Mouse (Mus musculus) embryo, embryonic 11.5 days (tissue): ENCODE data around the gene Pds5b.
"Not testable (repeated sequence)": the region's sequence is repeated elsewhere in the genome, so short reads cannot be mapped to it uniquely, and the experiment has no call there.

ENCODE experiments used
- DNase-seq: peaks from one replicate; pipeline ENCODE4 v3.0.0-alpha.2; 2012; ENCODE audit warnings: low read depth, low spot score

Gene Pds5b

DNA sequence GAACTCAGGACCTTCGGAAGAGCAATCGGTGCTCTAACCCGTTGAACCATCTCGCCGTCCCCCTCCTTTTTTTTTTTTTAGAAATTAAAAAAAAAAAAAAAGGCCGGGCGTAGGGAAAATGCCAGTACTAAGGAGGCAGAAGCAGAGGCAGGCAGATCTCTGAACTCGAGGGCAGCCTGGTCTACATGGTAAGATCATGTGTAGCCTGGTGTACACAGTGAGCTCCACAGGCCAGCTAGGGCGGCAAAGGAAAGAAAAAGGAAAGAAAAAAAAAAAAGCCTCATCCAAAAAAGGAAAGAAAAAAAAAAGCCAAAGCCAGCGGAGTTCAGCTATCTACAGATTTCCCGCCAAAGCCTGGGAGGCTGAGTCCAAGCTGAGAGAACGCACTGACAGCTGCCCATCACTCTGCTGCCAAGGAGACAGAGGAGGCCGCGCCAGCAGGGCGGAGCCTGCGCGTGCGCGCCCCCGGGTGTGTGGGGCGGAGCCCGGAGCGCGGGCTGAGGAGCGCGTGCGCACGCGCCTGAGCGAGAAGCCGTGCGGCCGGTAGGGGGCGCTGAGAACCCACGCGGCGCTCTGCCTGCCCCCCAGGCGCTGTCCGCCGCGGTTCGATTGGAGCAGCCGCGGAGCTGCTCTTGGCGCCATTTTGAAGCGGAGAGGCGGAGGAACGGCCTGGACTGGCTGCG lies at the start of gene Pds5b:
Gene Pds5b (plus strand): TSS at position 587 of the 683 bp plus-strand sequence.
- DNase-seq = peak; percentile 95

DNA sequence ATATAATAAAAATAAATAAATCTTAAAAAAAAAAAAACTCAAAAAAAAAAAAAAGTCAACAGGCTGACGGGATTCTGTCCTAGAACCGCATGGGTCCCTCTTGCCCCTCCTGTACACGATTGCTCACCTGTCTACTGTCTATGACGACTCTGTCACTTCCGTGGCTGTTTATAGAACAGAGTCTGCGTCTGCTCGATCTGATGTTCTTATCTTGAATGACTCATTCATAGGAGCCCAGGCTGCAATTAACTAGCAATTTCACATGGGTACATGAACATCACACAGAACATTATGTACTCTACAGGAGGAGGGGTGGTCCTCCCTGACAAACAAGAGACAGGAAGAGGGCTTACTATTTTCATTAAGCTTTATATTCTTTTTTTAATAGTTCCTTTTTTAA lies 48.0 kb upstream of the Pds5b start:
- DNase-seq = no peak

DNA sequence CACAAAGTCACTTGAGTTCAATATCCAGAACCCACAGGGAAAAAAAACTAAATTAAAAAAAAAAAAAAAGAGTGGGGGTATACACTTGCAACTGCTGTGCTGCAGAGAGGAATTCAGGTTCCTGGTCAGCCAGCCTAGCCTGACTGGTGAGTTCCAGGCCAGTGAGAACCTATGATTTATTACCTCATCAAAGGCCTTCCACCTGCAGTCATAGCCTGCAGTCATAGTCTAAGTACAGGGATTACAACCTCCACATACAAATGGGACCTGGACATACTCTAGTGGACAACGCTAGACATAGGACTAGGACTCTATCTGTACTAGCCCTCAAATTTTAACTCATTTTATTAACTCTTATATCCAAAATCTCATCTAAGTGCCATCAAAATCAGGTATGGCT lies 44.3 kb upstream of the Pds5b start:
- no peak for DNase-seq

DNA sequence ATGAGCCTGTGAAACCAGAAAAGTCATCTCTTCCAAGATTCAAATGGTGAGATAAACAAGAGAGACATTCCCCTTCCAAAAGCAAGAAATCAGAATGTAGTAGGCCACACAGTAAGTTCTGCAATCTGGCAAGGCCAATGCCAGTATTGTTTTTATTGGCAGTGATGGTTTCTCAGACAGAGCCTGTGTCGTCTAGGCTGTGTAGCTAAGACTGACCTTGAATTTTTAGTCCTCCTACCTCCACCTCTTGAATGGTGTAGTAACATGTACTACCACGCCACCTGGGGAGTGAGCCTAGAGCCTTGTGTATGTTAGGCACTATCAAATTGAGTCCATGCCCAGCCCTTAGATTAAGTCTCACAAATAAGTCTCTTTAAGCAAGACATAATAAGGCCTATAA lies 43.8 kb upstream of the Pds5b start:
- no peak for DNase-seq

DNA sequence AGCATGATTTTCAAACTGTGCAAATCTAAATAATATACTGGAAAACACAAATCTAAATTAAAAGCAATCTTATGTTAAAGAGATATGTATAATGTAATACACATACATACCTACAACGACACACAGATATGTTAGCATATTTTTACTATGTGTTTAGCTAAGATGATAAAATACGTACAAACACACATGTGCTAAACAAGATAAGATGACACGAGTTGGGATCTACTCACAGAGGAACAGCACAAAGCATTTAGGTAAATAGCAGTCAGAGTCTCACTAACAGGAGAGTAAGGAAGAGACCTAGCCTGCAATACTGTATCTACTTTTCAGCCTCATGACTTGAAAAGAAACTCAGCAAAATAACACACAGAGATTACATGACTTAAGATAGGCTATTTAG lies 32.1 kb upstream of the Pds5b start:
- no peak for DNase-seq

DNA sequence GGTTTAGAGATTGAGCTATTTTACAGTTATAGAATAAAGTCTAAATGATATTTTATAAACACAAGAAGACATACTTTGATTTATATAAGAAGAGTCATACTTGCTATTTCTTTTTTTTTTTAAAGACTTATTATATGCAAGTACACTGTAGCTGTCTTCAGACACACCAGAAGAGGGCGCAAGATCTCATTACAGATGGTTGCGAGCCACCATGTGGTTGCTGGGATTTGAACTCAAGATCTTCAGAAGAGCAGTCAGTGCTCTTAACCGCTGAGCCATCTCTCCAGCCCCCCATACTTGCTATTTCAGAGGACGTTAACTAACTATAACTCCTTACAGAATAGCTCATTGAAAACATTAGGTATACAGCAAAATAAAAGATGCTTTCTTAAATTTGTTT lies 30.1 kb upstream of the Pds5b start:
- not testable (repeated sequence) for DNase-seq

DNA sequence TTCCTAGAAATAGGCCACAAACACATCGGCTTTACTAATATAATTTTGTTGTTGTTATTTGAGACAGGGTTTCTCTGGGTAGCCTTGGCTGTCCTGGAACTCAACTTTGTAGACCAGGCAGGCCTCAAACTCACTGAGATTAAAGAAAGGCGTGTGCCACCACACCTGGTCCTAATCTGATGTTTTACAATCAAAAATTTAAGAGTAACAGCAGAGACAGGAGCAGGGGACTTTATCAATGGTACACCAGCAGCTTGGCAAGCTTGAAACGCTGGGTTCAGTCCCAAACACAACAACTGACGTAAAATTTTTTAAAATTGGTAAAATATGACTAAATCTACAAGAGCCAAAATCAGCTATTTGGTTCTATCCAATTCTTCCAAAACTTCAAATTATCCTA lies 28.6 kb upstream of the Pds5b start:
- no peak for DNase-seq

DNA sequence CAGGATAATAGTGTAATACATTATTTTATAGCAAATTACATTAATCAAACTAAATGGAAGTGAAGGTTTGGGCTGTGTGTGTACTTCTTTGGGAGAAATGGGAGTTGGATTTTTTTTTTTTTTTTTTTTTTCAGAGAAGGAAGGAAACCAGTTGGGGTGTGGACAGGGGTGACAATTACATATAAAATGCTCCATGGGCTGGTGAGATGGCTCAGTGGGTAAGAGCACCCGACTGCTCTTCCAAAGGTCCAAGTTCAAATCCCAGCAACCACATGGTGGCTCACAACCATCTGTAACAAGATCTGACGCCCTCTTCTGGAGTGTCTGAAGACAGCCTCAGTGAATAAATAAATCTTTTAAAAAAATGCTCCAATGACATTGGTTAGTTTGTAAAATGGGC lies 21.0 kb upstream of the Pds5b start:
- DNase-seq = no peak

DNA sequence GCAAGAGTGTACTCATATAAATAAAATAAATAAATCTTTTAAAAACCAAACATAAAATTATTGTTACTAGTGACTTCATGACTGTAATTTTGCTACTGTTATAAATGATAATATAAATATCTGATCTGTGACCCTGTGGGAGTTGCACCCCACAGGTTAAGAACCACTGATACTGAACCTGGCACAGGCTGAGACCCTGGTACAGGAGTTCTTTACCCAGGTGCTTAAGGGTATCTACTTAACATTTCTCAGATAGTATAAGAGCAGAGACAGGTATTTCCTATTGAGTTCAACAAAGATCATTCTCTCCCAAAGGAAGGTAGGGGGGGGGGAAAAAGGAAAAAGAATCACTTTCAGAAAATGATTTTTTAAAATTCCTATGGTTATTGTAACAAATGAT lies 19.0 kb upstream of the Pds5b start:
- DNase-seq = no peak

DNA sequence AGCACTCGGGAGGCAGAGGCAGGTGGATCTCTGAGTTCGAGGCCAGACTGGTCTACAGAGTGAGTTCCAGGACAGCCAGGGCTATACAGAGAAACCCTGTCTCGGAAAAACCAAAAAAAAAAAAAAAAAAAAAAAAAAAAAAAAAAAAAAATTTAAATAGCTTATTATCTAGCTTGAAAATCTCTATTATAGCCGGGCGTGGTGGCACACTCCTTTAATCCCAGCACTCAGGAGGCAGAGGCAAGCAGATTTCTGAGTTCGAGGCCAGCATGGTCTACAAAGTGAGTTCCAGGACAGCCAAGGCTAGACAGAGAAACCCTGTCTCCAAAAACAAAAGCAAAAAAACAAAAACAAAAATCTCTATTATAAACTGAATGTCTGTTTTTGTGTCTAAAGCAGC lies 14.1 kb upstream of the Pds5b start:
- not testable (repeated sequence) for DNase-seq

DNA sequence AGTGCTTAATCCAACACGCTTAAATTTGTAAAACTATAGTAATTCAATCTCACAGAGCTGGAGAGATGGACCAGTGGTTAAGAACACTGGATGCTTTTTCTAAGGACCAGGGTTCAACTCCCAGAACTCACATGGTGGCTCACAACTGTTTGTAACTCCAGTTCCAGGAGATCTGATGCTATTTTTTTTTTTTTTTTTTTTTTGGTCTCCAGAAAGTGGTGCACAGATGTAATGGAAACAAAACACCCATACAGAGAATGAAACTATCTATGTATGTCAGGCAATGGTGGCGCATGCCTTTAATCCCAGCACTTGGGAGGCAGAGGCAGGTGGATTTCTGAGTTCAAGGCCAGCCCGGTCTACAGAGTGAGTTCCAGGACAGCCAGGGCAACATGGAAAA lies 13.2 kb upstream of the Pds5b start:
- DNase-seq = not testable (repeated sequence)

DNA sequence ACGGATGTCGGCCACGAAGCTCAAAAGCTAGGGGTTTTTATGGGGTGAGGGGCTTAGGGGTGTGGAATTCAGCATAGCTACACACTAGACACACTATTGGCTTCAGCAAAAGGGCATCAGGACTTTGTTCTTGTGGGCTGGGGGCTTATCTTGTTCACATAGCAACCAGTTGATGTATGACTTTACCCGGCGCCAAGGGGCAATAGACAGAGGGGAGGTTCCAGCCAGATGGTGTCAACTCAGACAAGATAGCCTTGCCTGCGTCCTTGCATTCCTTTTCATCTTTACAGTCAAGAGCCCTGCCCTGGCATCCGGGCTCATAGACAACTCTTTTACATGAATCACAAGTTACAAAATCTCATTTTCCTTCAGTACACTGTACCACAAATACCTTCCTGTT lies 9.6 kb upstream of the Pds5b start:
- not testable (repeated sequence) for DNase-seq

DNA sequence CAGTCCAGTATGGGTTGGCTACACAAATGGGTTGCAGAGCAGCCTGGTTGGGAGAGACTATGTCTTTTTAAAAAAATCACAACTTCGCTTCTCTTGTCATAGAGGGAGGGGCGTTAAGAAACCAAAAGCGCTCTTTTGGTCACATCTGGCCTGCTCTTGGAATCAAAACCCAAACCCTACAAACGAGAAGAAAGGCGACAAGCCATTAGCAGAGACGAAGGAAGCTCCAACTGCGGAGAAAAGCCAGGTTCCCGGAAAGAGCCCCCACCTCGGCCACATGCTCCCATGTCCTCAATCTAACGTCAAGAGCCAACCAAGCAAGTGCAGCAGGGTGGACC lies 8.8 kb upstream of the Pds5b start:
- peak; percentile 5 for DNase-seq

DNA sequence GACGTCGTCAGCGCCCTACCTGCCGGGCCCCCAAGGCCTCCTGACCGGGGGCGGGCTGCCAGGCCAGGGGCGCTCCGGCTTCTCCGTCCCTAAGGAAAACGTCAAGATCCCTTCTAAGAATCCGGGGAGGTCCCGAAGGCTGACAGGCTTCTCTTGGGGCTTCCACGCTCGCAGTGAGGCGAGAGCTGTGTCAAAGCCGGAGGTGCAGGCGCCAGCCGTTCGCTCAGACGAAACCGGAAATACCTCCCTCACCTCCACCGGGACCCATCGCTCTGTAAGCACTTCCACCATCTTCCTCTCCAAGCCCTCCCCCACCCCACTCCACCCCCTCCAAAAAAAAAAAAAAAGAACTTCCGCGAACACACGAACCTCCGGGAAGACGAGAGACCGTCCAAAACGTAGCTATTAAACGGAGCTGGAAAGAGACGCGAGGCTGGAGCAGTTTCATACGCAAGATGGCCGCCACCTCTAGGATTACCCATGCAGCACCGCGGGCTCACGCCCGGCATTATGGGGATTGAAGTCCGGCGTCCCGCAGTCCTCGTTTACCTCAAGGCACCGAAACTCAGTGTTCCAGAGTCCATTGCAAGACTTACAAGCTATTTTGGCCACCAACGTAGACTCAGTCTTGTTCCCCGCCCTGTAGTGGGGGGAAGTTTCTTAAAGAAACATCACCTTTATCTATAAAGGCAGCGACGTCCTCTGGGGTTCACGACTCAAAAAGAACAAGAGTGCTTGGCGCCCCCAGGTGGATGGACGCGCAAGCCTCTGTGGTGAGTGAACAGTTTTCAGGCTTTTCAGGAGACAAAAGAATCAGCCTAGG lies 8.2 kb upstream of the Pds5b start:
- DNase-seq = peak; percentile 97

DNA sequence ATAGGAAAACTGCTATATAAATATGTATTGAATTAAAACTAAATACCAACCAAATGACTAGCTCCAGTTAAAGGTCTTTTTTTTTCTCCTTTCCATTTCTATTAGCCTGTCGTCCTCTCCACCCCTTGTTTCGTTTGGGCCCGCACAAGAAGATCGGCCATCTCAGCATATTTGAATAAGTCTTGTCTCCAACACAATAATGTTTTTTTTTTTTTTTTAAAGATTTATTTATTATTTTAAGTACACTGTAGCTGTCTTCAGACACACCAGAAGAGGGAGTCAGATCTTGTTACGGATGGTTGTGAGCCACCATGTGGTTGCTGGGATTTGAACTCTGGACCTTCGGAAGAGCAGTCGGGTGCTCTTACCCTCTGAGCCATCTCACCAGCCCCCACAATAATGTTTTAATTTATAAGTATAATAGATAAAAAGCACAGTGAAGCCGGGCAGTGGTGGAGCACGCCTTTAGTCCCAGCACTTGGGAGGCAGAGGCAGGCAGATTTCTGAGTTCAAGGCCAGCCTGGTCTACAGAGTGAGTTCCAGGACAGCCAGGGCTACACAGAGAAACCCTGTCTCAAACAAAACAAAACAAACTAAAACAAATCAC lies 7.3 kb upstream of the Pds5b start, which contains the start of gene N4bp2l2:
Gene N4bp2l2 (minus strand): TSS at position 51 of the 607 bp plus-strand sequence.
- not testable (repeated sequence) for DNase-seq

DNA sequence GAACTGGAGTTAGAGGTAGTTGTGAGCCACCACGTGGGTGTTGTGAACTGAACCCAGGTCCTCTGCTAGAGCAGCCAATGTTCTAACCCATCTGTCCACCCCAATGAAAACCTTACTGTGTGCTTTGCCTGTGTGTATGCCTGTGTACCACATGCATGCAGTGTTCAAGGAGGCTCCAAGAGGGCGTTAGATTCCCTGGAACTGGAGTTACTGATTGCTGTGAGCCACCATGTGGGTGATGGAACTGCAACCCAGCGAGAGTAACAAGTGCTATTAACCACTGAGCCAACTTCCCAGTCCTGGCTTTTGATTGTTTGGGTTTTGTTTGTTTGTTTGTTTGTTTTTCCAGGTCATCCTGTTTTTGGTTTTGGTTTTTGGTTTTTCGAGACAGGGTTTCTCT lies 4.8 kb upstream of the Pds5b start:
- DNase-seq = no peak

DNA sequence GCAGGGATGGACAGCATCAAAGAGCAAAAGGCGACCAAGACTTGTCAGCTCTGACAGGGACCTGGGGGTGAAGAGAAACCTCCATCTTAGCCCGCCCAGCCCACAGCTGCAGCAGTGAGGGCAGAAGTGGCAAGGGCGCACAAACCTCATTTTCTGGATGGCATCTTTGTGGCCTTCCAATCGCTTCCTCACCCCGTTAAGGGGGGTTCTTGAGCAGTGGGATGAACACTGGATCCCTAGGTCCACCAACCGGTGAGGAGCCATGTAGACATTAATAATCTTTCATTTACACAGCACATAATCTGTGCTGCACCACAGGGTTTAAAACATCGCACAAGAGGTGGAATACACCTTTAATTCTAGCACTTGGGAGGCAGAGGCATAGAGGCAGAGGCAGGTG lies 1.2 kb upstream of the Pds5b start:
- DNase-seq = no peak

DNA sequence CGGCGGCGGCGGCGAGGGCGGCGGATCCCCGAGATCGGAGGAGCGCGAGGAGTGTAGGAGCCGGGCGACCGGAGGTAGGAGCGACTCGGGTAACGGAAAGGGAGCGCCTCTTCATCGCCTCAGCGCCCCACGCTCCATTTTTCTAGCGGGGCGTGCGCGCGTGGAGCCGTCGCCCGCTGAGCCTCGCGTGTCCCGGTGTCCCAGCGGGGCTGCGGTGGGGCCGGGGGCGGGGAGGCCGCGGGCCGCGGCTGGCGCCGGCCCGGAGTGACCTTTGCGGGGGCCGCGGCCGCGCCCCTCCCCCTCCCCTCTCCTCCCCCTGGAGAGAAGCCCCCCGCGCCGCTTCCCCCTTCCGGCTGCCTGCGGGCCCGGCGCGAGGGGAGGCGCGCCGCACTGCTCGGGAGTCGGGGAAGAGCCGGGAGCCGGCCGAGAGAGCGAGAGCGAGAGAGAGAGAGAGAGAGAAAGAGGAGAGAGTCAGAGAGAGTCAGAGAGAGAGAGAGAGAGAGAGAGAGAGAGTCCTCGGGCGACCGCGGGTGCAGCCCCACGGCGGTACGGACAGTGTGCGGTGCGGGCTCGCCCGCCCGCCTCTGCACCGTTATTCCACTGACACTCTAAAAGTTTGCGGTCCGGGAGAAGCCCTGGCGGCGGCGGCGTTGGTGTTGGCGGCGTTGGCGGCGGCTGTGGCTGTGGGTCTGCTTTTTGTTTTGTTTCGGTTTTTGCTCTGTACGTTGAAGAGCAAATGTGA lies 512 bp downstream of the Pds5b start:
- DNase-seq = peak; percentile 24

DNA sequence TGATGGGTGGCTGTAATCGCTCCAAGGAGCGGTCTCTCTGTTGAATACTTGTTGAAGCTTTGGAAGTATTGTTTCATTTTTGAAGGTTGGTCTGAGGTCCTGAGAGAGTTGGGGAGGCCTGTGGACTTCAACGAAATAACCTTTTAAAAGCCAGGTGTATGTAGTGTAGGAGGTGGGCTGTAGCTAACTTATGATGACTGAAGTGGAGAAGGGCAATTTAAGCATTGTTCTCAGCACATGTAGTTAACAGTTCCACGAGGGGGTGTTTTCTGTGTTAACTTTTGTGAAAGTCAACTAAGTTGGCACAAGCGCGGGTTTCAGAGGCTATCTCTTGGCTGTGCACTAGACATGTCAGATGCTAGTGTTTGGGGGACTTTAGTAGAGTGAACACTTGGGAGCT lies 1.3 kb downstream of the Pds5b start:
- no peak for DNase-seq

DNA sequence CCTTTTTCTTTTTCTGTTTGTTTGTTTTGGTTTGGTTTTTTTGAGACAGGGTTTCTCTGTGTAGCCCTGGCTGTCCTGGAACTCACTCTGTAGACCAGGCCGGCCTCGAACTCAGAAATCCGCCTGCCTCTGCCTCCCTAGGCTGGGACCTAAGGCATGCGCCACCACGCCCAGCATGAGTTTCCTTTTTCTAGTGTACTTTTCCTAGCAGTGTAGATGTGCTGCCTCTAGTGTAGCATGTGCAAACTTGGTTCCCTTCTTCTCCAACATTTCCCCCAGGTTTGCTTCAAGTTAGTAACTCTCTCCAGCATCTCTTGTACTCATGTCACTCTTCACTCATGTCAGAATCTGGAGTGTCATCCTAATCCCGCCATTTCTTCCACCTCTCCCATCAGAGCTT lies 9.3 kb downstream of the Pds5b start:
- DNase-seq = not testable (repeated sequence)

DNA sequence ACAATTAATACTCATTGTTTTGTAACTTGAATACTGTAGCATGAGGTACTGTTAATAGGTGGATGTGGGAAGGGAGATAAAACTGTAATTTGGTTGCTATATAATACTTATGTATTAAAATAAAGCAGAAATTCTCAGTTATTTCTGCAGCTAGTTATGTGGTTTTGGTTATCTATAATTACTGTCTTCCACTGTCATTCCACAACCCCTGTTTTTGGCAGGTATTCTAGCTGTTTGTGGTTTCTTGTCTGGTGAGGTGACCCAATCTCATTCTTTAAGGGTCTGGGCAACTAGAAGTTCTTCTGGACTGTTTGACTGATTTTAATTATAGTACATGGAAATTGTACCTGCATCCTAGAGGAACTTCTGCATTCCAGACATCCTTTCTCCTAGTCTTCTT lies 17.1 kb downstream of the Pds5b start:
- no peak for DNase-seq

DNA sequence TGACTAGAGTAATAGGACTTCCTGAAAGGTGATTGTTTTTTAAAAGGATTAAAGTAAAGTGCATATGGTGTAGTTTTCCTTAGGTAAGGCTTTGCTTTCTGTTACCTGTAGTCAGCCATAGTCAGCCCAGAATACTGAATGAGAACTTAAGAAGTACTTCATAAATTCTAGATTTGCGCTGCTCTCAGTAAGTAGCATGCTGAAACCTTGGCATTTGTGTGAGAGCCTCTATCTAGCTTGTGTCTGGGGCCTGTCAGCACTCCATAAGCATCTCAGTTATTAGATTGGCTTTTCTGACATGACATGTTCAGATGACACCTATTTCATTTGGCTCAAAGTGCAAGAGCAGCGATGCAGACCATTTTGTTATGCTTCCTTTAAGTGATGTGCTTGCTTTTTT lies 19.7 kb downstream of the Pds5b start:
- no peak for DNase-seq
